Mouse (Mus musculus) frontal cortex, adult (tissue): ENCODE results near the gene Invs.
"Not testable (repeated sequence)": the region's sequence is repeated elsewhere in the genome, so short reads cannot be mapped to it uniquely, and the experiment has no call there.

Experiments used
- ATAC-seq: cut with Nextera tagmentation; 2 replicates; pipeline ENCODE4 v1.9.2; 2017; ENCODE audit warnings: mild to moderate bottlenecking, moderate library complexity, mixed read lengths; ENCODE audit not compliant: low TSS enrichment

Gene Invs

DNA sequence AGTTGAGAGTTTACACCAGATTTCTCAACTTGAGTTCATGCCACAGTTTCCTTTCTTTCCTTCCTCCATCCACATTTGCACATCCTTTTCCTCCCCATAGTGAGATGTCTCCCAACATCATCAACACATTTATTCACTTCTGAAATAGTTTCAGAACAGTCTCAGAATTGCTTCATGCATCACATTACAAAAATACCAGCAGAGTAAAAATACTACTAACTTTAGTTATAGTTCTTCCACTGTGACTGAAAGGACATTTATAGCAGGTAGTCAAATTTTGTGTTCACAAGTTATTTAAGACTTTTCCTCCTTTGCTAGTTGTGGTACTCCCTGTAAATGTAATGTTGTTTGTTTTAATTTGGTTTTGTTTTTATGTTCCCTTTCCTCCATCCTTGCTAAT is 47.6 kb downstream of the Invs start:
- peak; percentile 98 for ATAC-seq

DNA sequence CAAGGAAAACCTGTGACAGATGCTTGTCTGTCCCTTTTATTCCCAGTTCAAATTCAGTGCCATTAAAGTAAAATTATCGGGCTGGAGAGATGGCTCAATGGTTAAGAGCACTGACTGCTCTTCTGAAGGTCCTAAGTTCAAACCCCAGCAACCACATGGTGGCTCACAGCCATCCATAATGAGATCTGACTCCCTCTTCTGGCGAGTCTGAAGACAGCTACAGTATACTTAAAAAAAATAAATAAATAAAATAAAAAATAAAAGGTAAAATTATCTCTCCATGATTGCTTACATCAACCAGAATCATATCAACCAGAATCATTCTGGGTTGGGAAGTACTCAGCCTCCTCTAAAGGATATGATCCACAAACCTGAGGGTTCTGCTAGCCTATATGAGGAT is 48.5 kb downstream of the Invs start:
- no peak for ATAC-seq

DNA sequence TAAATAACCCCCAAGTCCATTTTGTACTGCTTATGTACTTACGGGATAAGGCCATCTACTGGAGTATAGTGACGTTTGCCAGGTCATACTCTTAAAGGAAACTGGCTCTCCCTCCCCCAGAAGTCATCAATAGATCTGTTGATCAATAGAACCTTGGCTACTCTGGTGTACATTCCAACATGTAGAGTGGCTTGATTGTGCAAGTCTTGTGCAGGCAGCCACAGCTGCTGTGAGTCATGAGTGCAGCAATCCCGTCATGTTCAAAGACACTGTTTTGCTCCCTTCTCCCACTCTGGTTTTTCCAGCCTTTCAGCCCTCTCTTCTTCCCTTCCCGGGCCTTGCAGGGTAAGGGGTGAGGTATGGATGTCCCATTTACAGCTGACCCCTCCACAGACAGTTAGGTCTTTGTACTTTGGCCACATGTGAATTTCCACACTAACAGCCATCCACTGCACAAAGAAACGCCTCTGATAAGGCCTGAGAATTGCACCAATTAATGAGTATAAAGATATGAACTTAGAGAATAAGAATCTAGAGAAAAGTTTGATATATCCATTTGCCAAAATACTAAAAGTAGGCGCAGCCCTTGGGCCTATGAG is 53.0 kb downstream of the Invs start:
- no peak for ATAC-seq

DNA sequence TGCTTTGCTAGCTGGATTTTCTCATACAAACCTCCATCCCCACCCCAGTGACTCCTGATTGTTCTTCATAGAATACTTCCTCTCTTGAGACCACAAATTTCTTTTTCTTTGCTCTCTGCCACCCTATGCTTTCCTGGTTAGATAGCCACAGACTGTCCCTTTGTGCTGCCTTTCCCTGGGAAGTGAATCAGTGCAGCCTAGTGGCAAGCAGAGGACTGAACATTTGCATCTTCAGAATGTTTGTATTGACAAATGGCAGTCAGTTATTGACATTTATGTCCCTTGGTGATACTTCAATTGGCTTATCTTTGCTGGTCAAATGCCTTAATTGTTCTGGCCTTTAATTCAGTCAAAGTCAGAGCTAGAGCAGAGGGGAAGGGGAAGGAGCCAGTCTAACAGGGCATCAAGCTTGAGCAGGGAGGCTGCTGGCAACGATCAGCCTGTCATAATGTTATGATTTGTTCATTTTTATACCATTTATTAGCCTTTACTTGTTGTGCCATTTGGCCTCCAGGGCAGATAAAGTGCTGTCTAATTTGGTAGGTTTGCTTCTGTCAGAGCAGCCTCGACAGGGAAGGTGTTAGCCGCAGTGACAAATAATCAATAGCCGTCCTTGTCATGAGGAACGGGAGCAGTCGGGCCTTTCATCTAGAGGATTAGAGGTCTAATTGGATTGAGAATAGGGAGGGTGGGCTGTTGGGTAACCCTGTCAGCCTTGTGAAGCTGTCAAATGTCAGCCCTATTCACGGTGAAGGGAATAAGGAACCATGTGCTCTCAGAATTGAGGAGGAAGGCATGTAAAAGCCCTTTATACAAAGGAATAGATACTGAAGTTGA is 55.6 kb downstream of the Invs start:
- no peak for ATAC-seq

DNA sequence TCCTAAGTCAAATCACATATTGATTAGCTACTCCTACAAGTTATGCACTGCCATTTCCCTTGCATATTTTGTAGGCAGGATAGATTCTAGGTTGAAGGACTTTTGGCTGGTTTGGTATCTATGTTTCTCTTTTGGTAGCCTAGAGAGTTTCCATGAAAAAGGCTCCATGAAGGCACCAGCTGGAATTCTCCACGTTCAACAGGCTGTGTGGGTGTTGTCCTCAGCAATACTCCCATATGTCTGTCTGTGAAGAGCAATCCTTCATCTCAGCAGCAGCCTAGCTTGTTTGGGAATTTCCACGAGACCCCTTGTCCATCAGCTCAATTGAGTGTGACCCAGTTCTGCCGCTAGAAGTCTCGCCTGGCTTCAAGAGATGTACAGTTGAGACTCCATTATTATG is 63.1 kb downstream of the Invs start:
- ATAC-seq = peak; percentile 90

DNA sequence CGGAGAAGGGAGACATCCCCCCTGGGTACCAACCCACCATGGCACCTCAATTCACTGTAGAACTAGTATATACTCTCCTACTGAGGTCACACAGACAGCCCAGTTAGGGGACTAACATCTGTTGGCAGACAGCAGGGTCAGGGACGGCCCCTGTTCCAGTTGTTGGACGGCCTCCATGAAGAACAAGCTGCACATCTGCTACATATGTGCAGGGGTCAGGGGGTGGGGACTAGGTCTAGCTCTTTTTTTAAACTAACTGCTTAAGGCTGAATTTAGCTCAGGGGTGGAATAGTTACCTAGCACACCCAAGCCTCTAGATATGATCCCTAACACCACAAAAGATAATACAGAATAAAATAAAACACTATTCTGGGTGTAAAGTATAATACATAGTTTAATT is 82.8 kb downstream of the Invs start:
- no peak for ATAC-seq

DNA sequence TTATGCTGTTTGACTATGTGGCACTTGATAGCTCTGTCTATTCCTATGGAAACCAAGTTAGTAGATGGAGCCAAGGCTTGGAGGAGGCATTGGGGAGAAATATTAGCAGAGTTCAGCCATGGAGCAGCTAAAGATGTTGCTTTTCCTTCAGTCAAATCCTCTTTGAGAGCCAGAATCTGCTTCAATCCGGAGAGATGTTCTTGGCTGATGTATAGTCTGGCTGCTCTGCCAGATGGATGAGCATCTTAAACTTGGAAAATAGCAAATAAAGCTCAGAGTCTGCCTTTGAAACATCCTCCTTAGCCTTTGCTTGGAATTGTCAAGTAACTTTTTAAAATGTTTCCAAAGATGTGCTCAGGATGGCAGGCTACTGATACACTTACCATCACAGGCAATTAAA is 91.5 kb downstream of the Invs start:
- ATAC-seq = peak; percentile 85

DNA sequence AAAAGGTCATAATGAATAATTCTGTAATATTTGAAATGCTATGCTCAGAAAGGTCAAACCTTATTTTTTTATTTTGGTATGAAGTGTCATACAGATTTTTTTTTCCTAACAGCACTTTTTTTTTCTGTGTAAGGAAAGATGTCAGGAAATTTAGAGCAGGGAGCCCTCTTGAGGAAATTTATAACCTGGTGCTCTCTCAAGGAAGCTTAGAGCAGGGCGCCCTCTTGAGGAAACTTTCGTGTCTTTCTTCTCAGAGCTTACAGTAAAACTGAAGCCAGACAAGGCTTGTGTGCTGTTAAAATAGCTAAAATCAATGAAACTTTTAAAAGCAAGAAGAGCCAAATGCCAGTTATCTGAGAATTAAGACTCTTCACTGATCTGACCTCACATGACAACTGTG is 101.4 kb downstream of the Invs start:
- ATAC-seq = peak; percentile 98

DNA sequence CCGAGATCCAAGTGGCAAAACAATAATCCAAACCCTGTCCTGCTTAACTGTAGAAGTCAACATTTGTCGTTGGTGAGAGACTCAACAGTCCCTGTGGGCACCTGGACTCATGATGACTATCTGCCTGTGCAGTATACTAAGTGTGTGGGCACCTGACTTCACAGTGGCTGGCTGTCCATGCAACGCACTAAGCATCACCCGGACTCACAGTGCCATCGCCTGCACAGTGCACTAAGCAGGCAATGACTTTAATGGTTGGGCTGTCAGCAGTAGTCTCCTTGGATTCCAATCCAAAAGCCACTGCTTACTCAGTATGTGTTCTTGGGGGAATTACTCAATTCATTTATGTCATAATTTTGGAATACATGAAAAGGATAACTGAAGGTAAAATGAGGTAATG is 102.9 kb downstream of the Invs start:
- ATAC-seq = no peak

DNA sequence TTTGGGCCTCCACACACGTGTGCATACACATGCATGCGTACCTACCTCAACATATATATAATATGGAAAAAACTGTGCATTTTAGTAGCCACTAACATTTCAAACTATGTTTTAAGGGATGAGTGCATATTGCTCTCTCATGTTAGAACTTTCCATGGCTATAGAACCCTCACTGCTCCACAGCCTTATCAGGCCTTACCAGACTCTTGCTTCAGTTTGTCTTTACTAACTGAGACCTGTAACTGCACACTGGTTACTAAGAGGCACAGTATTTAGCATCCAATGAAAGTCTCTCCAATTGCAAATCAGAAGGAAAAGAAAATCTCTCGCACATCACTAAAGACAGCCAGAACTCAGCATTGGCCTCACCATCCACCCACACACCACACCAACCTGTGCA is 117.4 kb downstream of the Invs start:
- no peak for ATAC-seq

DNA sequence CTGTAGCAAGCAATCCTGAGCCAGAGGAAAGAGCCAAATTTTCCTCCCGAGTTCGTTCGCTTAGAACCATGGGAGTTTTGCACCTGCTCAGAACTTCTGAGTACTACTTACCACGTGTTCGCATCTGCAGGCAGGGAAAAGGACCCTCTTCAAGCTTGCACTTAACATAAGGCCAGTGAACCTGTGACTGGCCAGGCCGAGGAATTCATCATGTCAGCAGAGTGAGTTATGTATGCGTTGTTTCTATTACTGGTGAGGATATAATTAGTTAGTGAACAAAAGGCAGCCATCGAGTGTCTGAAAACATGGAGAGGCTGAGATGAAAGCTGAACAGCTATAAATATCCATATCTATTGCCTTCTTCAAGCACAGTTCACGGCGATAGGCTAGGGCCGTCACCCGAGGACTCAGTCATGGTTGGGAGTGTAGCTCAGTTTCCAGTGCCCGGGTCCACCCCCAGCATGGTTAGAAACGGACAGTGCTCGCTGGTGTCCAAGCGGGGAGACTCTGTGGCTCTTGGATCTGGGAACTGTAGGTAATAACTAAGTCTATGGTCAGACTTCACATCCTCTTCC is 123.6 kb downstream of the Invs start:
- ATAC-seq = no peak

DNA sequence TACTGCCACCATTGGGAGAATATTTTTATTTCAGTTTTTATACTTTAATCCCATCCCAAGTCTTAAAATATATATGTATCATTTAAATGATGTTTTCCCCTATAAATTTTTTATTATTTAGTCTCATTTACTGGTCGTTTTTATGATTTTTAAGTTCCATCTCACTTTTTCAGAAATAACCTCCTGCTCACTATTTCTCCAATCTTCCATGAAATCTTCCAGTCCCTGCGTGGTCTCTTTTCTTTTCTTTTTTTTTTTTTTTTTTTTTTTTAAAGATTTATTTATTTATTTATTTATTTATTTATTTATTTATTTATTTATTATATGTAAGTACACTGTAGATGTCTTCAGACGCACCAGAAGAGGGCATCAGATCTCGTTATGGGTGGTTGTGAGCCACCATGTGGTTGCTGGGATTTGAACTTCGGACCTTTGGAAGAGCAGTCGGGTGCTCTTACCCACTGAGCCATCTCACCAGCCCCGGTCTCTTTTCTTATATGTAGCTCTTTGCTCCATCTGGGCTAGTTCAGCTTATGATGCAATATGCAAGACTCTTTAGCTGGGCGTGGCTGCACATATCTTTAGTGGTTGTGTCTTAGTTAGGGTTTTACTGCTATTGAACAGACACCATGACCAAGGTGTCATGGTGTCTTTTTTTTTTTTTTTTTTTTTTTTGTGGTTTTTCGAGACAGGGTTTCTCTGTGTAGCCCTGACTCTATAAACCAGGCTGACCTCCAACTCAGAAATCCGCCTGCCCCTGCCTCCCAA is 126.3 kb downstream of the Invs start:
- ATAC-seq = not testable (repeated sequence)

DNA sequence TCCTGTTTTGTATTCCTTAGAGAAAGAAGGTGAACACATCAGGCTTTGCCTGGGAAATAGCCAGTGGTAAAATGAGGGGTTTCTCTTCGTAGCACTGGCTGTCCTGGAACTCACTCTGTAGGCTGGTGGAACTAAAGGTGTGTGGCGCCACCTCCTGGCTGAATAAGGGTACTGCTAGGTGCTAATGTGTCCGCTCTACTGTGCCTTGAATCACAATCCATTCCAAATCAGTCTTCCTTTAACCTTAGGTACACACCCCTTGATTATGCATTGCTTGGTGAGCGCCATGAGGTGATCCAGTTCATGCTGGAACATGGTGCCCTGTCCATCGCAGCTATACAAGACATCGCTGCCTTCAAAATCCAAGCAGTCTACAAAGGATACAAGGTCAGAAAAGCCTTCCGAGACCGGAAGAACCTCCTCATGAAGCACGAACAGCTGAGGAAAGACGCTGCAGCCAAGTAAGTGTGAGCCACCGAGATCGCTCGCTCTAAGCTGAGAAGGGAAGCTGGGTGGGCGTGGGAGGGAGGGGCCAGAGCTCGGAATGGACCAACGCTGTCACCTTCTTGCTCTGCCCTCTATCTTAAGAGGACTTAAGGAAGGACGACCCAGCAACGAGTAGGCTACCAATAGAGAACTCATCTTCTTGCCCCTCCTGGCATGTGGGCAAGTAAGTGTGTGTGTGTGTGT is 127.9 kb downstream of the Invs start:
- ATAC-seq = peak; percentile 72

DNA sequence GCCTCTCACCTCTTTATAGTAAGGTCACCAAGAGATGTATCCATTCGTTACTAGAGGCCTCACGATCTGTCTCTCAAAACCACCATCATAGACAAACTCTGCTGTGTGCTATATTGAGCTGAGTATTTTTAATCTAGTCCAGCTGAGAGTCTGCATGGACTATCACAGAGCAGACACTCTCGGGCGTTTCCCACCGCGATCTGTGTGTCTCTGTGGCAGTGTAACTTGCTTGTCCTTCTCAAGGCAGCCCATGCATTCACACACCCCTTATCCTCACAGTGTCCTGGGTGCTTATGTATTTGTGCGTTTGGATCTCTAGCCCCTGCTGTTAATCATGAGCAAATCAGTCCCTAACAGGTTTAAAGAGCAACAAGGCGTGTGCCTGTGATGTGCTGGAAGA is 133.9 kb downstream of the Invs start:
- ATAC-seq = no peak

DNA sequence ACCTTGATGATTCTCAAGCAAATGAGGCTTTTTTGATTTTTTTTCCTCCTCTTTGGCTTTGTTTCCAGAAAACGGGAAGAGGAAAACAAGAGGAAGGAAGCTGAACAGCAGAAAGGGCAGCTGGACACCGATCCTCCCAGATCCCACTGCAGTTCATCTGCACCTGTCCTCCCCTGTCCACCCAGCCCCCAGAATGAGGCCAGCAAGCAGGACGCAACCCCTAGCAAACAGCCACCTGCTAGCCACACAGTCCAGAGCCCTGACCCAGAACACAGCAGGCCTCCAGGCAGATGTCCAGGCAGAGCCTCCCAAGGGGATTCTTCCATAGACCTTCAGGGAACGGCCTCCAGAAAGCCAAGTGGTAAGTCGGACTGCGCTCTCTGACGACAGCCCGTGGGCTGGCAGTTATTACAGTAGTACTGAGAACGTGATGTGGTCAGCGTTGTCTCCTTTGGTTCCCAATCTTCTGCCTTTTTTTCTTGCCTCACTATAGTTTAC is 136.3 kb downstream of the Invs start:
- no peak for ATAC-seq

DNA sequence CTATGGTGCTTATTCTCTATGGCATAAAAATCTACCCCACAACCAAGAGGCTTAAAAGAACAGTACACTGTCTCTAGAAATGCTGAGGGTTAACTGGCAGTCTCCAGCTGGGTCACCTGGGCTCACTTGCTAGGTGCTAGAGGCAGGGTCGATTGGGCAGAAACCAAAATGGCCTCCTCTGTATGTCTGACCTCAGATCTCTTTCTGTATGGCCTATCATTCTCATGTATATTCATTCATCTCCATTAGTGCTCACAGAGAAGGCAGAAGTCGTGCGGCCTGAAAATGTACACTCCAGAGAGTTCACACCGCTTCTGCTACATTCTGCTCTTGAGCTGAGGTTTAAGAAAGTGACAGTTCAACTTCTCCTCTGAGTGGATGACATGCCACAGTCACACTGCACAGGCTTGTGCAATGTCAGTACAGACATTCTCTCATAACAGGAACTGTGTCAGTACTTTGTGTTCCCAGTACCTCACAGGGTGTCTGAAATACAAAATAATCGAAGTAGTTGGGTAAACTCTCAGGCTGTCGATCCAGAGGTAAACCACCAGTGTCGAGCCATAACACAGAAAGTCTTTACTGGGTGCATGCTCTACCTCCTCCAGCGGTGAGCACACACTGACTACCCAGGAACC is 139.4 kb downstream of the Invs start:
- ATAC-seq = no peak

DNA sequence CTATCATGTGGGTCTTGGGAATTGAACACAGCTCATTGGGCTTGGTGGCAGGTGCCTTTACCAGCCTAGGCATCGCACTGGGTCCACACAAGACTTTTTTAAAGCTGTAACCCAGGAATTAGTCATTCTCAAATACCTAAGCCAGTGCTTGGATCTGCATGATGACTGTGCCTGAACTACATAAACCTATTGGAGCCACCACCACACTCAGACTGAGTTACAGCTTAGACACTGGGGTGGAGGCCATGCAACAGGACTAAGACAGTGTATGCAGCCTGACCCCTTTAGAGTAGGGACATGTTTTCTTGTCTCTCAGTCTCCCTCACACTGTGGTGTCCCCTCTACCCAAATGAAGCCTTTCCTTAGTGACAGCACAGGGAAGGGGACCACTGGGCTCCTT is 143.1 kb downstream of the Invs start:
- no peak for ATAC-seq

DNA sequence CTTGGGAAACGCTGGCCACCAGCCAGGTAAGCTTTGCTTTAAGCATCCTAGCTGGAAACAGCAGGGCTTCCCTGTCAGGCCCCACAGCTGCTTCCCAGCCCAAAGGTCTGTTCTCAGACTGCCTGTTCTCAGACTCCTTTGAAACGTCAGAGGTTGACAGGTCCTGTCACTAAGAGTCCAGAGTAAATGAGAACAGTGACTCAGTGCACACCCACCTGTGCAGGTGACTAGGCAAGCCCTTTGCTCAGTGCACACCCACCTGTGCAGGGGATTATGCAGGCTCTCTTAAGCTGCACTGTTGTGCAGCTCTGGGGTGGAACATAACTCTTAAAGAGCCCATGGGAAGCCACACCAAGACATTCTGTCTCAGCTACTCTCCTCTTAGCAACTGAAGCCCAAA is 144.2 kb downstream of the Invs start:
- ATAC-seq = no peak

DNA sequence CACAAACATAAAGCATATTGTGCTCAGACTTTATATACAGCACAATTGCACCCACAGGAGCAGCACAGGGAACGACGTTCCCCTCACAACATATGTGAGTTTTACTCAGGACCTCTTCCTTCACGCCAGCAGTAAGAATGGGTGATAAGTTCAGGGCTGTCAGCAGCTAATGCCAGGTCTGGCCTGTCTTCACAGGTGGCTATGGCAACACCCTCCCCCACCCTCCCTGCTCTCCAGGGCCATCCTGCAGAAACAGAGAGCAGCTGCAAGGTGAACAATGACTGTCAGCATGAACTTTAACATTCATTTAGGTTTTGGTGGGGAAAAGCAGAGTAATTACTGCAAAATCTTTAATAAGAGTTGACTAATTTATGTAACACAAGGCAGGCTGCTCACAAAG is 147.9 kb downstream of the Invs start:
- no peak for ATAC-seq

DNA sequence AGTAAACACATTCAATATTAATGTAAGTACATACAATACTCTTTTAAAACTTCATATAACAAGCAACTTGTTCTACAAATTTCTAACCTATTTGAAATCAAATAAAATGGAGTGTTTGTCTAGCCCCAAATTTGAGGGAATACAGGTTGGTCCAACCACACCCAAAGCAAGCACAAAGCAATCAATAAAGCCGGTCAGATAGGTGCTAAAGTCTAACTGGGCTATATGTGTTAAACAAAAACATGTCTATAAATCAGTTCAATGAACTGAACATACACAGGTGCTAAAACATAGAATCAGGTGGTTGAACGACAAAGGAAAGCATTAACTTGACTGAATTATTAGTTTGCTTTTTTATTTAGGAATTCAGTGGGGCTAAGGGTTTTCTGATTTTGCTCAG is 148.5 kb downstream of the Invs start:
- ATAC-seq = no peak

DNA sequence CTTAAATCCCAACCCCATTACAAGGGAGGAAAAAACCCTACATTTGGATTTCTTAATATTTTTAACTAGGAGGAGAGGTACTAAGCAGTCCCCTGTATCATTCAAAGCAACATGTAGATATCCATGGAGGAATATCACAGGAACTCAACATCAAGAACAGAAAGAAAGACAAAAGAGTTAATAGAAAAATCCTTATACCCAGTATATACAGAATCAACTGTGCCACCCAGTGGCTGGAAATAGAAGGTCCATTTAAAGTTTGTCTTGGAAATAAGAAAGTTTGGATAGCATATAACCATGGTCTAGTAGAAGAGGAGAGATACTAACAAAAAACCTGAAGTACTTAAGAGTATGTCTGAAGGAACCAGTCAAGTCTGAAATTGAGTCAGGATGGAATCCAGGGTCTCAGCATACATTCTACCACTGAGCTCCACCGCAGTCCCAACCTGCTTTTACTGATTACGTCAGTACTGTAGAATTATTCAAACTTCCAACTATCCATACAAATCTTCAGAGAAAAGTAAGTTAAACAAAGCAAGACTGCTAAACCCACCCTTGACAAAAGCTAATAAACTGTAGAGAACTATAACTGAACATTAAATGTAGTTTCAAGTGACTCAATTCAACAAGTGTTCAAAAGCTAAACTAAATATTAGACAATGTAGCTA is 174.7 kb downstream of the Invs start:
- peak; percentile 86 for ATAC-seq
